Mouse (Mus musculus) liver, embryonic 14.5 days (tissue): ENCODE measurements at regions not wholly inside any gene's neighbourhood (a gene's known extent, or its start where the extent isn't known, plus 50 kb on each side); places are given as distances from the start of the nearest gene placed in this dataset.

Source experiments
- CTCF ChIP-seq: IDR thresholded peaks from 2 replicates; pipeline ENCODE4 v1.5.1; 2016; ENCODE audit warnings: antibody characterized with exemption, low read depth, control low read depth
- EP300 ChIP-seq: IDR thresholded peaks from 2 replicates; pipeline ENCODE4 v1.6.1; 2016; ENCODE audit warnings: antibody characterized with exemption, low read depth

DNA sequence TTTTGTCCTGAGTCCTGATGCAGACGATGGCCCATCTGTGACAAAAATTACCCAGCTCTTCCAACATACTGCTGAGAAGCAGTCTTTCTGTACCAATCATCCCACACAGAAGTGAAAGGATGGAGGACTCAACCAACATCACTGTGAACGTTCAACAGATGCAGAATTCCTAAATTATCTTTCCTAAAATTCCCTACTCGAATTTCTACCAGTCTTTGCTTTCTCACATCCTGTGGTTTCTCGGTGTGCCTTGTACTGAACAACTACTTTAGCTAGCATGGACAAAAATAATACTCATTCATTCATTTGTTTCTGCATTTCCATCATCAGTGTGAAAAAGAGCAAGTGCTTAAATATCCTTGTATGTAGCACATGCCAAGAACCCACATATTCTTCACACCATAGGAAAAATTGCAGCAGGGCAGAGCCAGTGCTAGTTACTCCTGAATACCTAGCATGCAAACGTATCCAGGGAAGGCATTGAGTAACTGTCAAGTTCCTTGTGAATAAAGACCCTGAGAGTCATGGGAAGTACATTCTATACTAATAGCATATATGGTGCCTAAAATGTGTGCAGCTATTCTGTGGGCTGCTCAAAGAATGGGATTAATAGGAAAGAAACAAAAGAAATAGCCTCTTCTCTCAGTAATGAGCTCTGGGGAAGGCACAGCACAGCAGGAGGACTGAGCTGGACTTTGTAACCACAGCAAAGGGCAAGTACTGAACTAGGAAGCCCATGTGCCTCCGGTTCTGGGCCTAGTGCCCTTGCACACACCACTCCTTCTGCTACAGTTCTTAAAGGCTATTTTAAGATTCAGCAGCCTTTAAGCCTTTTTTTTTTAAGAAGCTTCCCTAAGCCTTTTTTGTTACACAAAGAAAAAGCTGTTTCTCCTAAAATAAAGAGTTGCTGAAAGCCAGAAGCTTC is 404.8 kb downstream of the Epha4 start:
- TF ChIP-seq CTCF (no peak), EP300 (no peak)
